Mouse (Mus musculus) liver, postnatal 0 days (tissue): ENCODE data around the gene Mark1. TPM values are rescaled to one million over a fixed set of nuclear protein-coding genes. Genes with fewer than 3 reads are reported as not detected.
A peak's percentile ranks its signal among the peaks of the same experiment; 100 is the strongest.

Experiments
- ATAC-seq: fragments of 200-750 bp; cut with Nextera tagmentation; 2 replicates; pipeline ENCODE4 v1.8.0; 2017; ENCODE audit warnings: mild to moderate bottlenecking, moderate library complexity
- DNase-seq: peaks from one replicate; pipeline ENCODE4 v3.0.0-alpha.2; 2016
- H3K27ac ChIP-seq: fragments of 300-500 bp; sonication (generic); 2 replicates; pipeline ENCODE4 v1.5.1; 2014; ENCODE audit warnings: antibody characterized with exemption, moderate library complexity, mild to moderate bottlenecking, low read depth
- H3K27me3 ChIP-seq: fragments of 300-500 bp; sonication (generic); 2 replicates; pipeline ENCODE4 v1.6.1; 2014; ENCODE audit warnings: low read length, control low read depth, mixed read lengths; ENCODE audit not compliant: insufficient read depth
- H3K36me3 ChIP-seq: fragments of 300-500 bp; sonication (generic); replicated peaks from 2 replicates; pipeline ENCODE4 v1.6.1; 2014; ENCODE audit warnings: mild to moderate bottlenecking, control low read depth, low read length, moderate library complexity, mixed read lengths; ENCODE audit not compliant: insufficient read depth
- H3K4me1 ChIP-seq: fragments of 300-500 bp; sonication (generic); 2 replicates; pipeline ENCODE4 v1.6.1; 2014; ENCODE audit warnings: antibody characterized with exemption, mild to moderate bottlenecking, control low read depth; ENCODE audit not compliant: insufficient read depth
- H3K4me2 ChIP-seq: fragments of 300-500 bp; sonication (generic); 2 replicates; pipeline ENCODE4 v1.6.1; 2014; ENCODE audit warnings: low read depth, mild to moderate bottlenecking, low read length, moderate library complexity, mixed read lengths
- H3K4me3 ChIP-seq: fragments of 300-500 bp; sonication (generic); 2 replicates; pipeline ENCODE4 v1.5.1; 2014; ENCODE audit warnings: low read depth, low read length
- H3K9ac ChIP-seq: fragments of 300-500 bp; sonication (generic); replicated peaks from 2 replicates; pipeline ENCODE4 v1.6.1; 2014; ENCODE audit warnings: mild to moderate bottlenecking, moderate library complexity
- H3K9me3 ChIP-seq: fragments of 300-500 bp; sonication (generic); 2 replicates; pipeline ENCODE4 v1.6.1; 2016; ENCODE audit warnings: mild to moderate bottlenecking, control low read depth, low read length, mixed read lengths
- CTCF ChIP-seq: sonication (generic); IDR thresholded peaks from 2 replicates; pipeline ENCODE4 v1.5.1; 2016; ENCODE audit warnings: antibody characterized with exemption, low read depth
- EP300 ChIP-seq: IDR thresholded peaks from 2 replicates; pipeline ENCODE4 v1.6.1; 2016; ENCODE audit warnings: antibody characterized with exemption, low read depth, mild to moderate bottlenecking
- WGBS: fragments of 180-500 bp; shearing (Covaris S2); extraction: QIAGEN DNeasy Blood & Tissue Kit; methylation state at CpG from one replicate; pipeline ENCODE4 v1.1.7; 2014; ENCODE audit not compliant: insufficient replicate concordance; 5-methylcytosine and 5-hydroxymethylcytosine counted together
- polyA plus RNA-seq: library from polyadenylated mRNA; unstranded; fragments of >200 nt; fragmentation: Nextera tagmentation; extraction: Ambion mirVana; gene quantifications from 2 replicates; pipeline ENCODE4 v1.2.1, GENCODE M21; 2015

The Mark1 gene
- polyA plus RNA-seq, 1 experiment from 2014 or later: 0.31 TPM

- H3K27ac ChIP-seq: no peak overlapping the region
- H3K9me3 ChIP-seq: no peaks in the 10 kb centered on the region
- H3K4me1 ChIP-seq: no peaks in the 10 kb centered on the region
- H3K36me3 ChIP-seq: no peaks in the 10 kb centered on the region
- DNase-seq (no peak), ATAC-seq (no peak)
- no peaks in the 10 kb centered on the region for H3K27me3 ChIP-seq
- TF ChIP-seq EP300 (no peak), CTCF (no peak)
- H3K4me3 ChIP-seq: no peak overlapping the region
- WGBS: 85% methylated on average over 11 of the region's 11 CpGs
- no peak overlapping the region for H3K9ac ChIP-seq
- H3K4me2 ChIP-seq: no peak overlapping the region
These were observed 48.3 kb downstream of the Mark1 start for GRCm38 (mm10) chr1:184951057-184951456.

GRCm38 (mm10) chr1:184938106-184938505 is 61.3 kb downstream of the Mark1 start:
- DNase-seq (no peak), ATAC-seq (no peak)
- Histone ChIP-seq H3K9ac (no peak overlapping the region), H3K27me3 (no peaks in the 10 kb centered on the region), H3K27ac (no peak overlapping the region), H3K4me2 (no peak overlapping the region), H3K36me3 (no peaks in the 10 kb centered on the region), H3K9me3 (no peaks in the 10 kb centered on the region), H3K4me1 (0 out of 2 replicates have a peak, but pooled peaks cover 4% of the 10 kb centered on the region), H3K4me3 (no peak overlapping the region)
- TF ChIP-seq CTCF (no peak), EP300 (no peak)
- 59% methylated on average over 4 of the region's 4 CpGs for WGBS

- H3K36me3 ChIP-seq: no peaks in the 10 kb centered on the region
- H3K9me3 ChIP-seq: no peaks in the 10 kb centered on the region
- 40% methylated on average over 5 of the region's 5 CpGs for WGBS
- H3K9ac ChIP-seq: no peak overlapping the region
- DNase-seq: no peak
- 0 out of 2 replicates have a peak, but pooled peaks cover 4% of the 10 kb centered on the region for H3K4me1 ChIP-seq
- no peak for ATAC-seq
- no peak for TF ChIP-seq CTCF
- TF ChIP-seq EP300: no peak
- H3K4me3 ChIP-seq: no peak overlapping the region
- H3K27me3 ChIP-seq: no peaks in the 10 kb centered on the region
- H3K4me2 ChIP-seq: no peak overlapping the region
- H3K27ac ChIP-seq: no peak overlapping the region
These were observed 63.4 kb downstream of the Mark1 start for GRCm38 (mm10) chr1:184935980-184936379.

- H3K4me1 ChIP-seq: 0 out of 2 replicates have a peak, but pooled peaks cover 4% of the 10 kb centered on the region
- no peak overlapping the region for H3K9ac ChIP-seq
- H3K27me3 ChIP-seq: no peaks in the 10 kb centered on the region
- H3K27ac ChIP-seq: no peak overlapping the region
- TF ChIP-seq CTCF: no peak
- no peak for TF ChIP-seq EP300
- DNase-seq (no peak), ATAC-seq (no peak)
- H3K4me2 ChIP-seq: no peak overlapping the region
- no peaks in the 10 kb centered on the region for H3K36me3 ChIP-seq
- H3K9me3 ChIP-seq: no peaks in the 10 kb centered on the region
- WGBS: 59% methylated on average over 6 of the region's 6 CpGs
- no peak overlapping the region for H3K4me3 ChIP-seq
These were observed 63.9 kb downstream of the Mark1 start for GRCm38 (mm10) chr1:184935490-184935889.

GRCm38 (mm10) chr1:184931097-184931496 is 68.3 kb downstream of the Mark1 start:
- H3K27ac ChIP-seq: no peak overlapping the region
- H3K4me3 ChIP-seq: no peak overlapping the region
- H3K4me2 ChIP-seq: no peak overlapping the region
- H3K36me3 ChIP-seq: no peaks in the 10 kb centered on the region
- 0 out of 2 replicates have a peak, but pooled peaks cover 7% of the 10 kb centered on the region for H3K4me1 ChIP-seq
- 73% methylated on average over 6 of the region's 6 CpGs for WGBS
- H3K27me3 ChIP-seq: no peaks in the 10 kb centered on the region
- H3K9me3 ChIP-seq: no peaks in the 10 kb centered on the region
- no peak for DNase-seq
- TF ChIP-seq CTCF (no peak), EP300 (no peak)
- ATAC-seq: no peak
- H3K9ac ChIP-seq: no peak overlapping the region

- Histone ChIP-seq H3K9ac (no peak overlapping the region), H3K27me3 (no peaks in the 10 kb centered on the region), H3K9me3 (no peaks in the 10 kb centered on the region), H3K4me2 (no peak overlapping the region), H3K36me3 (no peaks in the 10 kb centered on the region), H3K27ac (no peak overlapping the region), H3K4me3 (no peak overlapping the region), H3K4me1 (0 out of 2 replicates have a peak, but pooled peaks cover 4% of the 10 kb centered on the region)
- 57% methylated on average over 1 of the region's 1 CpGs for WGBS
- no peak for DNase-seq
- ATAC-seq: no peak
- TF ChIP-seq EP300 (0 out of 2 replicates have a peak, but pooled peaks have one; percentile 37), CTCF (no peak)
These were observed 71.0 kb downstream of the Mark1 start for GRCm38 (mm10) chr1:184928382-184928781.

GRCm38 (mm10) chr1:184927911-184928310 is 71.5 kb downstream of the Mark1 start:
- H3K4me3 ChIP-seq: no peak overlapping the region
- no peak overlapping the region for H3K4me2 ChIP-seq
- TF ChIP-seq EP300: no peak
- TF ChIP-seq CTCF: no peak
- no peaks in the 10 kb centered on the region for H3K9me3 ChIP-seq
- no peak for DNase-seq
- no peak for ATAC-seq
- H3K9ac ChIP-seq: no peak overlapping the region
- no peak overlapping the region for H3K27ac ChIP-seq
- H3K4me1 ChIP-seq: 0 out of 2 replicates have a peak, but pooled peaks cover 4% of the 10 kb centered on the region
- no peaks in the 10 kb centered on the region for H3K36me3 ChIP-seq
- 67% methylated on average over 1 of the region's 1 CpGs for WGBS
- no peaks in the 10 kb centered on the region for H3K27me3 ChIP-seq
